Mouse (Mus musculus) cortical plate, adult 2 months (tissue): ENCODE results near the gene Map3k20.

Experiments
- CTCF ChIP-seq: fragments of 200-500 bp; IDR thresholded peaks from 2 replicates; pipeline ENCODE4 v1.5.1; 2011; ENCODE audit warnings: mild to moderate bottlenecking, control low read depth, low read length; ENCODE audit not compliant: insufficient read depth; ENCODE audit errors: extremely low read depth
- POLR2A ChIP-seq: fragments of 200-500 bp; IDR thresholded peaks from 2 replicates; pipeline ENCODE4 v1.6.1; 2011; ENCODE audit warnings: mild to moderate bottlenecking, low read length, control low read depth; ENCODE audit not compliant: insufficient read depth; ENCODE audit errors: extremely low read depth

DNA sequence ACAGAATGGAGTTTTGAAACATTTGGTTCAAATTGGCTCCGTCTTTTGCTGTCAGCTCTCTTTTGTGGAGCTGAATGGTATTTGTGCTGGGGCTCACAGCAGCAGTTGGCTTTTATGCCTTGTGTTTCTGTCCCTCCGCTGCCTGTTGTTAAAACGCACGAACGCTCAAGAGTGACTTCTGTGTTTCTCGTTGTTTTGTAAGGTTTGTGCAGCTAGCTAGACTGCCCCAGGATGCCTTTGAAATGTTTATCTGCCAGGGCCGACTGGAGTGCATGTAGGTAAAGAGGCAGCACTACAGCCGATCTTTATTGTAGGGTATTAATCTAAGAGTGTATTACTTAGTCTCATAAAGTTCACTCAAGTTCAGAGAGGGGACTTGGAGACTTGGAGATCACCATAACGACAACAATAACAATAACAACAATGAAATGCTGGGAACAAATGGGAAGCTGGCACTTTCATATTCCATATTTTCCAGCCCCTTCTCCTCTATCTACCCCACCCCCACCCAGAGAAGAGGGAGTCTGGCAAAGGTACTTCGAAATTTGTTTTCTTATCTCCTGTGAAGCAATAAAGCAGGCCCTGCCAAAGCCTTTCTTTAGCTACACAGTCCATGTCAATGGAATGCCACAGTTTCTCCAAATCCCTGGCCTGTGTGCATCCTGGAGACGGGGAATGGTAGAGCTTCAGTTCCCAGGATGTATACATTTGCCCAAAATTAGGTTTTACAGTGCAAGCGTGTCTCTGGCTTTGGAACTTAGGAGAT, 42.3 kb upstream of the Map3k20 start:
- TF ChIP-seq POLR2A (no peak), CTCF (no peak)
